Comparison of ENCODE assay signal across 11 mouse cellular contexts in genomic region chr9:78532341-78532819, GRCm38 (mm10). TPM values are rescaled to one million over a fixed set of nuclear protein-coding genes. Genes with fewer than 3 reads are reported as not detected.
A peak's percentile ranks its signal among the peaks of the same experiment; 100 is the strongest.
DNase-seq lines count a peak whose midpoint lies in the region; ATAC-seq and TF ChIP-seq lines count a peak whose summit lies in the region.
"Had no signal": no experiment of that assay in that cellular context is flagged by ENCODE, and none has a peak within 500 bp of the region (broad histone marks: within the 10 kb centered on the region; RNA-seq: fewer than 3 reads in every experiment).

No protein-coding gene starts in this region.

- H3K27me3 ChIP-seq in intestine, embryonic 14.5 days (replicated peaks; ENCODE audit: control insufficient read depth, insufficient read depth, low read length): no peaks in the 10 kb centered on the region
- H3K27me3 ChIP-seq: neural tube, embryonic 13.5 days had no signal

- 37% methylated on average over 9 of the region's 9 CpGs for WGBS in intestine, embryonic 14.5 days

- no peaks in the 10 kb centered on the region for H3K9me3 ChIP-seq in intestine, embryonic 14.5 days (ENCODE audit: control insufficient read depth, low read length)
- H3K9me3 ChIP-seq: neural tube, embryonic 13.5 days had no signal

- no peak for TF ChIP-seq CTCF in bone marrow macrophage, adult 2 months (IDR thresholded peaks at IDR 0.05; ENCODE audit: low read depth, low read length)

- peaks cover 30% of the 10 kb centered on the region for H3K4me1 ChIP-seq in bone marrow macrophage, adult 2 months (ENCODE audit: control insufficient read depth, insufficient read depth, low read length)
- H3K4me1 ChIP-seq in intestine, embryonic 14.5 days (replicated peaks; ENCODE audit: control insufficient read depth, insufficient read depth, low read length): peaks cover 11% of the 10 kb centered on the region

- H3K27ac ChIP-seq in bone marrow macrophage, adult 2 months (ENCODE audit: insufficient read depth, low read depth, low read length): peak overlapping the region; percentile 83
- peak overlapping the region; percentile 74 for H3K27ac ChIP-seq in intestine, embryonic 14.5 days (ENCODE audit: low read depth)
- H3K27ac ChIP-seq: neural tube, embryonic 13.5 days had no signal

- TF ChIP-seq POLR2A in bone marrow macrophage, adult 2 months (IDR thresholded peaks at IDR 0.05; ENCODE audit: borderline replicate concordance, low read depth, low read length): no peak

- DNase-seq in intestine, embryonic 14.5 days (ENCODE audit: low spot score): peak; percentile 63
- DNase-seq in kidney, postnatal 4 days: peak; percentile 16 to 38
- DNase-seq in lung, postnatal 36 days: peak; percentile 59
- DNase-seq in adrenal gland, adult 18-20 months (ENCODE audit: low spot score in 2 of 2): no peak
- DNase-seq in MN1 (ENCODE audit: low spot score): no peak
- DNase-seq in urinary bladder, adult 2 months (ENCODE audit: low spot score): no peak
- DNase-seq: cerebellum, adult 9-10 months; thymus, adult 2 months had no signal

- no peak overlapping the region for H3K4me3 ChIP-seq in bone marrow macrophage, adult 2 months (ENCODE audit: insufficient read depth, low read length)
- no peak overlapping the region for H3K4me3 ChIP-seq in intestine, embryonic 14.5 days (ENCODE audit: low read depth, low read length)
- H3K4me3 ChIP-seq: neural tube, embryonic 13.5 days had no signal

- peak overlapping the region; percentile 18; the same call in 1 of the 2 replicates for H3K4me2 ChIP-seq in intestine, embryonic 14.5 days (ENCODE audit: low read length)
- H3K4me2 ChIP-seq: heart, embryonic 11.5 days; neural tube, embryonic 13.5 days had no signal

- no peaks in the 10 kb centered on the region for H3K36me3 ChIP-seq in intestine, embryonic 14.5 days (ENCODE audit: control insufficient read depth, insufficient read depth, low read length)

- ATAC-seq in intestine, embryonic 14.5 days (replicated peaks; ENCODE audit: low FRiP score, low TSS enrichment, low read depth): peak; percentile 74; the same call in 1 of the 2 replicates

- H3K9ac ChIP-seq in intestine, embryonic 14.5 days (ENCODE audit: low read length): no peak overlapping the region
- H3K9ac ChIP-seq: neural tube, embryonic 13.5 days had no signal

RNA-seq across cellular contexts. Expression of gene Eef1a1, which starts 43.4 kb away (rescaled TPM):
- 5,836 and 6,850 TPM in 2 replicates for polyA plus RNA-seq in bone marrow macrophage, adult 2 months (2012; ENCODE audit: insufficient read depth, insufficient read length, missing spikeins)
- polyA plus RNA-seq in intestine, embryonic 14.5 days (2014; fragmentation: Nextera tagmentation; extraction: Ambion mirVana): 5,695 and 6,055 TPM in 2 replicates
- total RNA-seq in adrenal gland, adult 18-20 months (2021): 1,000 to 10,000 TPM; 6,346 to 6,879 TPM
- polyA plus RNA-seq in urinary bladder, adult 2 months (2012; rRNA removed): 7,337 and 9,833 TPM in 2 replicates

RNA-seq across cellular contexts. Expression of gene Slc17a5, which starts 55.5 kb away (rescaled TPM):
- 44.2 and 46.5 TPM in 2 replicates for polyA plus RNA-seq in bone marrow macrophage, adult 2 months (2012; ENCODE audit: insufficient read depth, insufficient read length, missing spikeins)
- polyA plus RNA-seq in intestine, embryonic 14.5 days (2014; fragmentation: Nextera tagmentation; extraction: Ambion mirVana): 11.8 and 13.6 TPM in 2 replicates
- total RNA-seq in adrenal gland, adult 18-20 months (2021): 1 to 10 TPM; 5.2 to 9.8 TPM
- 11.7 and 12.7 TPM in 2 replicates for polyA plus RNA-seq in urinary bladder, adult 2 months (2012; rRNA removed)

Comparison
In these comparisons a context has a peak if more than half of its experiments do, and no peak if none do; other contexts are left out.
1. DNase-seq: peak in intestine, embryonic 14.5 days (single experiment), kidney, postnatal 4 days (2 of 2) and lung, postnatal 36 days (single experiment); none in adrenal gland, adult 18-20 months (0 of 2), MN1 (single experiment) and urinary bladder, adult 2 months (single experiment).